Mouse (Mus musculus): ENCODE results near the gene Zfp969. TPM values are rescaled to one million over a fixed set of nuclear protein-coding genes. Genes with fewer than 3 reads are reported as not detected.

Zfp969 gene
- 0.45 TPM in 1 of 4 replicates, not detected in the others for total RNA-seq (2023)

DNA sequence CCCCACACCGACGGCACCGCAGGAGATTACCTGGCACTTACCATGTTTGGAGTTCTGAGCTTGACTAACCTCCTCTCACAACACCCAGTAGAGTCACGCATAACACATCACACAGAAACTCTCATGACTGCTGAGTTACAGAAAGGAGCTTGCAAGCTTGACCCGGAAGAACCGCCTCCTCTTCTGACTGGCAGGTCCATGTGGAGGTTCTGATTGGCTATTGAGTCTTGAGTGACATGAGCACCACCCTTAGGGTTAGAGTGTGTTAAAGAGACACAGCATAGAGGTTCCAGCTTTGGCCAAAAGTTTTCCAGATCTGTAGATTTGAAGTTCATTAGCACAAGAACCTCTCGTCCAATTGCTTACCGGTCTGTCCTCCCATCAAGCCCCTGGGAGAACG lies at the start of gene Zfp969:
Zfp969 (minus strand) TSS at position 101 of the 400 bp plus-strand sequence.

DNA sequence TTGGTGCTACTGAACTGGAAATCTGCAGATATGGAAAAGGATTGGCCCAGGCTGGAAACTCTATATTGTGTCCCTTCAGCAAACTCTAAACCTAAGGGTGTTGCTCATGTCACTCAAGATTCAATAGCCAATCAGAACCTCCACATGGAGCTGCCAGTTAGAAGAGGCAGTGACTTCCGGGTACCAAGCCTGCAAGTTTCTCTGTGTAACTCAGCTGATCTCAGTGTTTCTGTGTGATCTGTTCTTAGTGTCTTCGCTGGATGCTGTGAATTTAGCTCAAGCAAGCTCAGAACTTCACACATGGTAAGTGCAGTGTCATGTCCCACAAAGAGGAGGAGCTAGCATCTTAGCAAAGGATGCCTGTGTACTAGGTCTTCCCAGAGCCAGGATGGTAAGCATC lies 37.8 kb upstream of the Zfp969 start, which contains the start of gene Gm2007:
Gm2007 (plus strand) TSS at position 301 of the 400 bp plus-strand sequence.

DNA sequence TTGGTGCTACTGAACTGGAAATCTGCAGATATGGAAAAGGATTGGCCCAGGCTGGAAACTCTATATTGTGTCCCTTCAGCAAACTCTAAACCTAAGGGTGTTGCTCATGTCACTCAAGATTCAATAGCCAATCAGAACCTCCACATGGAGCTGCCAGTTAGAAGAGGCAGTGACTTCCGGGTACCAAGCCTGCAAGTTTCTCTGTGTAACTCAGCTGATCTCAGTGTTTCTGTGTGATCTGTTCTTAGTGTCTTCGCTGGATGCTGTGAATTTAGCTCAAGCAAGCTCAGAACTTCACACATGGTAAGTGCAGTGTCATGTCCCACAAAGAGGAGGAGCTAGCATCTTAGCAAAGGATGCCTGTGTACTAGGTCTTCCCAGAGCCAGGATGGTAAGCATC lies 59.8 kb downstream of the Zfp969 start, which contains the start of gene Gm11007:
Gm11007 (plus strand) TSS at position 301 of the 400 bp plus-strand sequence.

Other genes starting within 250 kb of the Zfp969 start
- 1.2 to 4.4 TPM (median 3.5 TPM) in 4 replicates for gene Zfp965, start 233.7 kb downstream of the Zfp969 start, total RNA-seq (2023)
- not detected in 4 replicates for gene Gm11007, start 59.7 kb downstream of the Zfp969 start, total RNA-seq (2023)
- gene Gm2007, start 37.9 kb upstream of the Zfp969 start, total RNA-seq (2023) = not detected in 4 replicates
- gene Gm14288, start 97.4 kb upstream of the Zfp969 start, total RNA-seq (2023) = 1.2 to 2.6 TPM (median 1.5 TPM) in 3 of 4 replicates, not detected in the other
- 0.64 to 7.5 TPM (median 3.7 TPM) in 3 of 4 replicates, not detected in the other for gene Gm6710, start 165.6 kb upstream of the Zfp969 start, total RNA-seq (2023)
- gene Zfp966, start 227.5 kb upstream of the Zfp969 start, total RNA-seq (2023) = 1.3 to 3.1 TPM (median 2.2 TPM) in 4 replicates

Data from B cell, adult 62 days (primary cell).